Mouse (Mus musculus): ENCODE results near the gene Lsp1.

GRCm38 (mm10) chr7:142507453-142507852, 46.8 kb downstream of the Lsp1 start:
- TF ChIP-seq CTCF (IDR thresholded peaks at IDR 0.05; ENCODE audit: low read depth, low read length) (no peak), TAL1 (conservative IDR thresholded peaks at IDR 0.05; ENCODE audit: low read depth, low read length) (no peak), GATA1 (IDR thresholded peaks at IDR 0.05; ENCODE audit: borderline replicate concordance, low read length) (no peak)

Data from G1E (cell line).